In genomic region chr3:121448029-121448468, GRCm38 (mm10) we compare ENCODE assay signal across 10 mouse cellular contexts. TPM values are rescaled to one million over a fixed set of nuclear protein-coding genes. Genes with fewer than 3 reads are reported as not detected.
DNase-seq lines count a peak whose midpoint lies in the region; ATAC-seq and TF ChIP-seq lines count a peak whose summit lies in the region.
"Had no signal": no experiment of that assay in that cellular context is flagged by ENCODE, and none has a peak within 500 bp of the region (broad histone marks: within the 10 kb centered on the region; RNA-seq: fewer than 3 reads in every experiment).

No protein-coding gene starts in this region.

- no peak overlapping the region for H3K4me3 ChIP-seq in lung, embryonic 14.5 days (ENCODE audit: low read depth, low read length)
- no peak overlapping the region for H3K4me3 ChIP-seq in hindbrain, embryonic 12.5 days
- H3K4me3 ChIP-seq in kidney, postnatal 0 days (replicated peaks; ENCODE audit: low read depth, low read length): no peak overlapping the region
- H3K4me3 ChIP-seq in stomach, embryonic 15.5 days (replicated peaks): no peak overlapping the region
- no peak overlapping the region for H3K4me3 ChIP-seq in thymus, adult 2 months (ENCODE audit: control insufficient read depth, insufficient read depth, low read length)
- H3K4me3 ChIP-seq: heart, adult 2 months had no signal

- no peaks in the 10 kb centered on the region for H3K27me3 ChIP-seq in lung, embryonic 14.5 days (ENCODE audit: insufficient read depth, low read length)
- no peaks in the 10 kb centered on the region for H3K27me3 ChIP-seq in hindbrain, embryonic 12.5 days
- H3K27me3 ChIP-seq in kidney, postnatal 0 days (ENCODE audit: insufficient read depth, low read length): no peaks in the 10 kb centered on the region
- H3K27me3 ChIP-seq in stomach, embryonic 15.5 days (replicated peaks): no peaks in the 10 kb centered on the region
- no peaks in the 10 kb centered on the region for H3K27me3 ChIP-seq in thymus, adult 2 months (ENCODE audit: control insufficient read depth, insufficient read depth, low read length)

- 42% methylated on average over 11 of the region's 11 CpGs for WGBS in lung, embryonic 14.5 days
- 37% methylated on average over 11 of the region's 11 CpGs for WGBS in hindbrain, embryonic 12.5 days
- WGBS in kidney, postnatal 0 days: 33% methylated on average over 11 of the region's 11 CpGs
- 46% methylated on average over 11 of the region's 11 CpGs for WGBS in stomach, embryonic 15.5 days
- 87% methylated on average over 11 of the region's 11 CpGs for whole genome bisulfite sequencing in thymus, adult 2 months

- H3K9ac ChIP-seq in lung, embryonic 14.5 days: no peak overlapping the region
- H3K9ac ChIP-seq in hindbrain, embryonic 12.5 days: no peak overlapping the region
- 0 out of 2 replicates have a peak overlapping the region, but pooled peaks have one; percentile 10 for H3K9ac ChIP-seq in kidney, postnatal 0 days (ENCODE audit: low read depth, low read length)
- H3K9ac ChIP-seq in stomach, embryonic 15.5 days: no peak overlapping the region

- no peak for TF ChIP-seq POLR2A in thymus, adult 2 months (IDR thresholded peaks at IDR 0.05; ENCODE audit: control insufficient read depth, extremely low read depth, insufficient read depth, low read length, poor library complexity)

- no peak overlapping the region for H3K4me2 ChIP-seq in lung, embryonic 14.5 days
- 0 out of 2 replicates have a peak overlapping the region, but pooled peaks have one; percentile 8 for H3K4me2 ChIP-seq in hindbrain, embryonic 12.5 days (replicated peaks)
- H3K4me2 ChIP-seq in kidney, postnatal 0 days (ENCODE audit: low read length): peak overlapping the region; percentile 35
- 0 out of 2 replicates have a peak overlapping the region, but pooled peaks have one; percentile 8 for H3K4me2 ChIP-seq in stomach, embryonic 15.5 days

- peaks cover 49% of the 10 kb centered on the region for H3K36me3 ChIP-seq in lung, embryonic 14.5 days (ENCODE audit: insufficient read depth)
- H3K36me3 ChIP-seq in hindbrain, embryonic 12.5 days: peaks cover 47% of the 10 kb centered on the region
- H3K36me3 ChIP-seq in kidney, postnatal 0 days (ENCODE audit: insufficient read depth, low read length): peaks cover 21% of the 10 kb centered on the region
- peaks cover 24% of the 10 kb centered on the region for H3K36me3 ChIP-seq in stomach, embryonic 15.5 days
- H3K36me3 ChIP-seq in thymus, adult 2 months (ENCODE audit: control insufficient read depth, insufficient read depth, low read length): peaks cover 24% of the 10 kb centered on the region

- H3K9me3 ChIP-seq in lung, embryonic 14.5 days (ENCODE audit: low read depth, low read length): no peaks in the 10 kb centered on the region
- no peaks in the 10 kb centered on the region; the same call in 1 of the 2 replicates for H3K9me3 ChIP-seq in hindbrain, embryonic 12.5 days (replicated peaks)
- no peaks in the 10 kb centered on the region for H3K9me3 ChIP-seq in kidney, postnatal 0 days (replicated peaks; ENCODE audit: low read length)
- H3K9me3 ChIP-seq in stomach, embryonic 15.5 days: no peaks in the 10 kb centered on the region

- DNase-seq in lung, embryonic 14.5 days: no peak
- DNase-seq in lung, postnatal 10 days: no peak
- no peak for DNase-seq in kidney, postnatal 0 days (ENCODE audit: low spot score)
- DNase-seq in thymus, adult 2 months: no peak
- DNase-seq in gastrocnemius, postnatal 36 days: no peak
- DNase-seq: heart, adult 2 months; left cerebral cortex, postnatal 4 days had no signal

- no peak for TF ChIP-seq CTCF in lung, embryonic 14.5 days (IDR thresholded peaks at IDR 0.05; ENCODE audit: low read depth)
- no peak for TF ChIP-seq CTCF in kidney, postnatal 0 days (IDR thresholded peaks at IDR 0.05; ENCODE audit: low read depth)
- no peak for TF ChIP-seq CTCF in thymus, adult 2 months (IDR thresholded peaks at IDR 0.05; ENCODE audit: borderline replicate concordance, control insufficient read depth, extremely low read depth, insufficient read depth, low read length, poor library complexity)

- ATAC-seq in lung, embryonic 14.5 days (ENCODE audit: insufficient read depth): peak; percentile 19; the same call in 1 of the 2 replicates
- peak; percentile 61 for ATAC-seq in hindbrain, embryonic 12.5 days (ENCODE audit: low FRiP score)
- ATAC-seq in kidney, postnatal 0 days (replicated peaks; ENCODE audit: low FRiP score, low read depth): peak; percentile 64
- ATAC-seq in stomach, embryonic 15.5 days (ENCODE audit: insufficient read depth, low FRiP score, low read depth): peak; percentile 36; the same call in 1 of the 2 replicates

- no peak overlapping the region for H3K27ac ChIP-seq in lung, embryonic 14.5 days (ENCODE audit: low read depth)
- H3K27ac ChIP-seq in hindbrain, embryonic 12.5 days: peak overlapping the region; percentile 48; the same call in 1 of the 2 replicates
- peak overlapping the region; percentile 60; the same call in 1 of the 2 replicates for H3K27ac ChIP-seq in kidney, postnatal 0 days
- H3K27ac ChIP-seq in stomach, embryonic 15.5 days: peak overlapping the region; percentile 37; the same call in 1 of the 2 replicates
- no peak overlapping the region for H3K27ac ChIP-seq in thymus, adult 2 months (ENCODE audit: control insufficient read depth, insufficient read depth, low read length)
- H3K27ac ChIP-seq: heart, adult 2 months had no signal

- H3K4me1 ChIP-seq in lung, embryonic 14.5 days (ENCODE audit: insufficient read depth): peaks cover 4% of the 10 kb centered on the region; the same call in 1 of the 2 replicates
- H3K4me1 ChIP-seq in hindbrain, embryonic 12.5 days: peaks cover 25% of the 10 kb centered on the region
- H3K4me1 ChIP-seq in kidney, postnatal 0 days (replicated peaks; ENCODE audit: insufficient read depth, low read length): peaks cover 23% of the 10 kb centered on the region; the same call in 1 of the 2 replicates
- 0 out of 2 replicates have a peak, but pooled peaks cover 9% of the 10 kb centered on the region for H3K4me1 ChIP-seq in stomach, embryonic 15.5 days
- H3K4me1 ChIP-seq in thymus, adult 2 months (replicated peaks; ENCODE audit: control insufficient read depth, insufficient read depth, low read length): peaks cover 25% of the 10 kb centered on the region

- intact Hi-C loops in gastrocnemius, postnatal 36 days (cut with DNase I): no loop called here

RNA-seq across cellular contexts. Expression of gene Cnn3, which starts 21.8 kb away (rescaled TPM):
- 671 and 678 TPM in 2 replicates for polyA plus RNA-seq in lung, embryonic 14.5 days (2014; fragmentation: Nextera tagmentation; extraction: Ambion mirVana)
- polyA plus RNA-seq in hindbrain, embryonic 12.5 days (2016; fragmentation: Nextera tagmentation; extraction: Ambion mirVana): 891 and 928 TPM in 2 replicates
- polyA plus RNA-seq in kidney, postnatal 0 days (2015; fragmentation: Nextera tagmentation; extraction: Ambion mirVana): 444 and 480 TPM in 2 replicates
- 522 and 525 TPM in 2 replicates for polyA plus RNA-seq in stomach, embryonic 15.5 days (2015; fragmentation: Nextera tagmentation; extraction: Ambion mirVana)
- 199 and 212 TPM in 2 replicates for polyA plus RNA-seq in thymus, adult 2 months (2012; rRNA removed)
- total RNA-seq in gastrocnemius, postnatal 36 days (2021): 10 to 100 TPM; 19.5 to 22.7 TPM
- total RNA-seq: MEL had no signal

Comparison
In these comparisons a context has a peak if more than half of its experiments do, and no peak if none do; other contexts are left out.
1. H3K27ac ChIP-seq: peak in hindbrain, embryonic 12.5 days (single experiment), kidney, postnatal 0 days (single experiment) and stomach, embryonic 15.5 days (single experiment); none in lung, embryonic 14.5 days (single experiment) and thymus, adult 2 months (single experiment).
2. Peak in every context shown above with its lines, with median percentiles within 50 percentile points of each other: ATAC-seq.